Mouse (Mus musculus): Measurements from ENCODE around the gene Adam15.

The Adam15 gene

GRCm38 (mm10) chr3:89322514-89323165, 27.2 kb downstream of the Adam15 start, which contains the start of gene Efna3:
Efna3 (minus strand) TSS chr3:89322965.
- DNase-seq (ENCODE audit: low read depth, low spot score) = no peak

DNA sequence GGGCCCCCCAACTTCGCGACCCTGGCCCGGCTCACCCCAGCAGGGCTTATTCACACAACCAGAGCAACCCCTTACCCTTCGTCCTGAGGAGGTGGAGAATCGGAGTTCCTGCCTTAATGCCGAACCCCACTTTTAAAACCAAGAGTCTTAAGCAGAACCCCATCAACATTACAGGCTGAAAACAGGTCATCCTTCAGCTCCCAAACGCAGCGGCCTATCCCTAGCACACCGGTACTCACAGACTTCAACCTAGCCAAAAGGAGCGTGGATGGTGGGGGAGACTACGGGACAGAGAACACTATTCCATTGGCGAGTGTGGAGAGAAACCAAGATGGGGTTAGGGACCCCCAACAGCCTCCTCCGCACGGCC, 27.7 kb downstream of the Adam15 start:
- DNase-seq (ENCODE audit: low read depth, low spot score) = no peak

- DNase-seq (ENCODE audit: low read depth, low spot score) = no peak
These were observed 28.3 kb downstream of the Adam15 start for GRCm38 (mm10) chr3:89321183-89322130.

- no peak for DNase-seq (ENCODE audit: low read depth, low spot score)
These were observed 29.1 kb downstream of the Adam15 start for GRCm38 (mm10) chr3:89320581-89321182.

- no peak for DNase-seq (ENCODE audit: low read depth, low spot score)
These were observed 30.0 kb downstream of the Adam15 start for GRCm38 (mm10) chr3:89319591-89320350.

DNA sequence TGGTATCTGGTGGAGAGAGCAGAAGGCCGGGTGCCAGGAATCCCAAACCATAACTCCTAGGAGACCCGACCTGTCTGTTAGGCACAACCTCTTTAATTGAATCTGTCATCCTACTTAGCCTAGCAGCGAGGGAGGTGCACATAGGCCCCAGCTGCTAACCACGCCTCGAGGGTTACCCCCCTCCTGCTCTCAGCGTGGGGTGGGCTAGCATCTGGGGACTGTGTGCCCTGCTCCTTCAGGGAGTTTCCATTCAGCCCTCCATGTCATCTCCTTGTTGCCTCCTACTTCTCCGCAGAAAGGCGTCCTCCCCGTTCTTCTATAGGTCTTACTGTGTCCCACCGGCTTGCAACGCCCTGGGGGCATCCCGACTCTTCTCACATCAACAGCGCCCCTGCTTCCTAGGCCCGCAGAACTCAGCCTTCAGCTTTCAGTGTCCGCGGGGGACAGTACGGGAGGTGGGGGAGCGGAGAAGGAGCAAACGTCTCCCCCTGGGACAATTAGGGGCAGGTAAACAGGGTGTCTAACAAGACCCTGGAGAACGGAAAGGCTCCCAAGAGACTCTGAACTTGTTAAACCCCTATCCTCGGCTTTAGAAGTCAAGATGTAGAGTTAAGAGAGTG, 30.7 kb downstream of the Adam15 start:
- DNase-seq (ENCODE audit: low read depth, low spot score) = no peak

DNA sequence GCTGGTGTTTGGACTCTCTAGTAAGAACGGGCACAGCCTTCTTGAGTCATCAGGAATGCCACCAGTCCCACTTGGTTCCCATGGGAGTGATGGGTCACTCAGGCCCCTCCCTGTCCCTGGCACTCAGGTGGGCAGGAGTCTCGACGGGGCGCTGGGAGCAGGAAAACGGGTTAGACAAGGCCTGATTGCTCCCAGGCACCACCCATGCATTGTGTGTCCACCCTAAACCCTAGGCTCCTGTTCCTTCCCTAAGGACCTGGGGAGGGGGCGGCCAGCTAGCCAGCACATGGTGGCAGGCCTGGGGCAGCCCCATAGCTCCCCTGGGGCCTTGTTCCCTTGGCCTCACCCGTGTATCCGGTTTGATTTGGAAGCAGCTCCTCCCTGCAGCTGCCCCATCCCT, 31.5 kb downstream of the Adam15 start:
- DNase-seq (ENCODE audit: low read depth, low spot score) = no peak

DNA sequence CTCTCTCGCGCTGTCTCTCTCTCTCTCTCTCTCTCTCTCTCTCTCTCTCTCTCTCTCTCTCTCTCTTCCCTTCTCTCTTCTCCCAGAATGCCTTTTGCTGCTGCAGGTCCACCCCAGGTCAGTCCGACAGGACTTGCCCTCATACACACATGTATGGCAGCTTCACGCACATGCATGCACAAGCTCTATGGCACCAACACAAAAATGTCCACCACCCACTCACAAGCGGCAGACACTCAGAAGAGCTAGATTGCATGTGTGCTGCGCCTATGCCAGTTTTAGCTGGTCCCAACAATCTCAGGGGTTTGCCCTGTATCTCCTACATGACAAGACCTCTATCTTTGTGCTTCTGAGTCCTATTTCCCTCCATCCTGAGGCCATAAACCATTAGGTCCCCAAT, 32.5 kb downstream of the Adam15 start:
- no peak for DNase-seq (ENCODE audit: low read depth, low spot score)

GRCm38 (mm10) chr3:89316833-89317232, 33.0 kb downstream of the Adam15 start:
- DNase-seq (ENCODE audit: low read depth, low spot score) = peak; percentile 52

DNA sequence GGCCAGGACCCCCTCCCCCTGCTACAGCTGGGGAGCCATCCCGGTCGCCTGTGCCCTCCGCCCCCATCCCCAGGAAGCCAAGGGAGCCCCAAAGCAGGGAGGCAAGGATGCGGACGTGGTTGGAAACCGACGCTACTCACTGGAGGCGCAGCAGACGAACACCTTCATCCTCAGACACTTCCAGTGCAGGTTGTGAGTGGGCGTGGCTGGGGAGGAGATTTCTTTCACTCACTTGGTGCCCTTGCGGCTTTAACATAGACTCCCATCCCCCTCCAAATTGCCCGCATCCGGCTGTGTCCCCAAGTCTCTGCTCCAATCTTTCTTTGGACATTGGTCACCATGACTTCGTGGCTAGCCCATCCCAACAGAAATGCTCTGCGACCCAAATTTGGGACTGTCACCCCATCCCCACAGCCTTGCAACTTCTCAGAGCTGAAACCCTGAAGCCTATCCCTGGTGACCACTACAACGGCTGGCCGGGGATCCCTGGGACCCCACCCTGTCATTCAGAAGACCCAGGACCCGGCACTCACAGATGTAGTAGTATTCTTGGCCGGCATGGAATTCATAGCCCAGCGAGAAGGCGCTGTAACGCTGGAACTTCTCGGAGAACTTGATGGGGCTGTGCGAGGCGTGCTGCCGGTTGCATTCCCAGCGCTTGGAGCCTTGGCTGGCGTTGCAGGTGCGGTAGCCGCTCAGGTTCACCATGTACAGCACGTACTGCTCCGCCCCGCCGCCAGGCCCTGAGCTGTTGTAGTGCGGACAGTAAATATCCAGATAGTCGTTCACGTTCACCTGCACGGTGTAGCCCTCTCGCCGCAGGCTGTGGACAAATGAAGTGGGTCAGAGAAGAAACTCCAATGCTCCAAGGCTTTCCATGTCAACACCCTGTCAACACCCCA, 33.6 kb downstream of the Adam15 start:
- no peak for DNase-seq (ENCODE audit: low read depth, low spot score)

- peak; percentile 28 for DNase-seq (ENCODE audit: low read depth, low spot score)
These were observed 34.4 kb downstream of the Adam15 start for GRCm38 (mm10) chr3:89315195-89315929.

DNA sequence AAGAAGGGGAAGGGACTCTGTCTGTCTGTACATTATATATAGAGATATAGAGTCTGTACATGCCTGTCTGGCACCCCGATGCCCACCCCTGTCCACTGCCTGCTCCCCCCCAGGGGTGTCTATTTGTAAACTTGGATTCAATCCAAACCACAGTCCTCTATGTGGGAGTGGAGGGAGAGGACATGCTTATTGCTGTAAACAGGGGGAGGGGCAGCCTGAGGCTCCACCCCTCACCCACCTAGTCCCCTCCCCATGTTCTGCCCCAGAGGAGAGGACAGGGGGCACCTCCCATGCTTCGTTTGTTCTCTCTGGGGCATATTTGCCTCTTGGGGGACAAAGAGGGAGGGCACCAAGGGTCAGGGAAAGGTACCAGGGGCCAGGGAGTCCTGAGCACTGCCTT, 35.0 kb downstream of the Adam15 start:
- DNase-seq (ENCODE audit: low read depth, low spot score) = no peak

DNA sequence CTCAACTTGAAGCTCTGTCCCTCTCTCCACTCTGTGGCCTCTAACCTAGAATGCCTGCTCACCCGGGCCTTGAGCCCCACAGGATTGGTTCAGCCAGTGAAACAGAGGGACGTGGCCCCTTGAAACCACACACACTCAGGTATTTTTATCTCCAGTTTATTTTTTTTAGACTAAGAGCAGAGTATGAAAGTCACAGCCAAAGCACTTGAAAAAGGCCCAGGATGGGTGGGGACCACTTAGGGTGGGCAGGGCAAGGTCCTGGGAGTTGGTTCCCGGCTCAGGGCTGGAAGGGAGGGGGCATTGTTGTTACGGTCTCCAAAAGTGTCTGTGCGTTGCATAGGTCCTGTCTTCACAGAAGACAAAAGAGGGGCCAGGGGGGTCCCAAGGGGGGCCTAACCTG, 35.5 kb downstream of the Adam15 start:
- no peak for DNase-seq (ENCODE audit: low read depth, low spot score)

GRCm38 (mm10) chr3:89308089-89308488, 41.7 kb downstream of the Adam15 start:
- DNase-seq (ENCODE audit: low read depth, low spot score) = no peak

GRCm38 (mm10) chr3:89305551-89306325, 44.1 kb downstream of the Adam15 start:
- no peak for DNase-seq (ENCODE audit: low read depth, low spot score)

GRCm38 (mm10) chr3:89305105-89305504, 44.7 kb downstream of the Adam15 start:
- DNase-seq (ENCODE audit: low read depth, low spot score) = no peak

- DNase-seq (ENCODE audit: low read depth, low spot score) = no peak
These were observed 45.4 kb downstream of the Adam15 start for GRCm38 (mm10) chr3:89304440-89304839.

DNA sequence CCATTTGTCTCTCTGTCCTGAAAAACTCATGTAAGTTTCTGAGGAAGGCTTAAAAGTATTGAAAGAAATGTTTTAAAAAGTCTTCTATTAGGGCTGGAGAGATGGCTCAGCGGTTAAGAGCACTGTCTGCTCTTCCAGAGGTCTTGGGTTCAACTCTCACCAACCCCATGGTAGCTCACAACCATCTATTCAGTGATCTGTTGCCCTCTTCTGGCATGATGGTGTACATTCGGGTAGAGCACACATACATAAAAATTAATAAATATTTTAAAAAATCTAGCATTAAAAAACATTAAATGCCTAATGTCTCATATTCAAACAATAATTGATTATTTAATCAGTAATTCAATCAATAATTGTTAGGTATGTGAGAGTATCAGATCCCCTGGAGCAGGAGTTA, 49.3 kb downstream of the Adam15 start:
- no peak for DNase-seq (ENCODE audit: low read depth, low spot score)

- no peak for DNase-seq (ENCODE audit: low read depth, low spot score)
These were observed 49.7 kb downstream of the Adam15 start for GRCm38 (mm10) chr3:89300071-89300470.
